Mouse (Mus musculus) kidney, adult 10 weeks (tissue): Measurements from ENCODE around the gene Abi3. TPM values are rescaled to one million over a fixed set of nuclear protein-coding genes. Genes with fewer than 3 reads are reported as not detected.

Source experiments
- polyA plus RNA-seq: library from polyadenylated mRNA; stranded (reverse); fragments of 350-450 nt; fragmentation: Illumina TruSeq; extraction: RNeasy Lipid Tissue Mini Kit (QIAGEN cat#74804); gene quantifications from one replicate; pipeline ENCODE4 v1.2.3, GENCODE M21; 2014; ENCODE audit warnings: low read depth, low replicate concordance

Gene Abi3
- not detected for polyA plus RNA-seq

GRCm38 (mm10) chr11:95842074-95842681, at the start of gene Abi3:
TSS of gene Abi3 (minus strand) at chr11:95842476.

GRCm38 (mm10) chr11:95837059-95837458, 5.2 kb downstream of the Abi3 start, which contains the start of gene Gngt2:
TSS of gene Gngt2 (plus strand) at chr11:95837216.

GRCm38 (mm10) chr11:95824071-95824876, 18.0 kb downstream of the Abi3 start, which contains the start of gene Phospho1:
TSS of gene Phospho1 (plus strand) at chr11:95824499.

Other genes with a start within 250 kb of the Abi3 start
- gene Phb, start 175.5 kb downstream of the Abi3 start, polyA plus RNA-seq: 15.4 TPM
- gene Zfp652, start 129.8 kb downstream of the Abi3 start, polyA plus RNA-seq: 10.8 TPM
- gene B130006D01Rik, start 118.9 kb downstream of the Abi3 start, polyA plus RNA-seq: not detected
- not detected for gene Phospho1, start 18.0 kb downstream of the Abi3 start, polyA plus RNA-seq
- 3.1 TPM for gene Gngt2, start 5.3 kb downstream of the Abi3 start, polyA plus RNA-seq
- not detected for gene B4galnt2, start 72.4 kb upstream of the Abi3 start, polyA plus RNA-seq
- gene Igf2bp1, start 163.5 kb upstream of the Abi3 start, polyA plus RNA-seq: 0.73 TPM
- not detected for gene Gip, start 182.1 kb upstream of the Abi3 start, polyA plus RNA-seq
- gene Snf8, start 192.4 kb upstream of the Abi3 start, polyA plus RNA-seq: 19.2 TPM
- gene Ube2z, start 222.9 kb upstream of the Abi3 start, polyA plus RNA-seq: 22.4 TPM
- gene Atp5g1, start 233.2 kb upstream of the Abi3 start, polyA plus RNA-seq: 6.9 TPM